Mouse (Mus musculus): Measurements from ENCODE around the gene Traf2. TPM values are rescaled to one million over a fixed set of nuclear protein-coding genes. Genes with fewer than 3 reads are reported as not detected.

Gene Traf2
- total RNA-seq, 1 experiment: 9.1 TPM

DNA sequence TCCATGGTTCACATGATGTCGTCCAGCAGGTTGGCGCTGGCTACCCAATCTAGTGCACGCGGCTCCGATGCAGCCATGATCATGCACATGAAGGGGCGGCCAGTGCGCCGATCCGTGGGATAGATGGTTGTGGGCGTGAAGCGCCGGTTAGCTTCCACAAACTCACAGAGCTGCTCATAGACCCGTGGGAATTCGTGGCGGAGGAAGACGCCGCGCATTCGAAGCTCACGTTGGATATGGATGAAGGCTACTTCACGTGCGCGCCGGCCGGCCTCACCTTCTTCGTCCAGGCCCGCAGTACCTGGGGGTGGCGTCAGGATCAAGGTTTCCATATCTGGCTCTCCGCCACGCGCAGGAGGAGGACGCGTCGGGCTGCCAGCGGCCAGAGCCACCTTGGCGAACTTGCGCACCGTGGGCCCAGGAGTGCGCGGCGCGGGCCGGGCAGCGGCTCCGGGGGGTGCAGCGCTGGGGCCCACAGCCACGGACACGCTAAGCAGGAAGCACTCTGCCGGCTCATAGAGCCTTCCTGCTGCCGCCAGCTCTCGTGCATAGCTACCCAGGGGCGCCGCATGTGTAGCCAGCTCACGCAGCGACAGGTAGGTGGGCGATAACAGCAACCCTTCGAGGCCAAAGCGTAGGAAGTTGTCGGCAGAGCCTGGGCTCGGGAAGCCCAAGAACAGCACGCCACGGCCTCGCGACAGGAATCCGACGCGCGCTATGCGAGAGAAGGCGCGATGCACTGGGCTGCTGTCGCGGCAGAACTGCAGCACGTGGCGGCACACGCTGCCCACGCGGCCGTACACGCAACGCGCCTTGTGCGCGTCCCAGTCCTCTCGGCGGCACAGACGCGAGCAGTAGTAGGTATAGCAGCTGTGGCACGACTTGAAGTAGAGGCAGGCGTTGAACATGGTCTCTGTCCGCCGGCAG is 30.5 kb upstream of the Traf2 start:
- Histone ChIP-seq H3K4me3 (ENCODE audit: insufficient read depth in 1 of 2, low read depth in 1 of 2, low read length in 2 of 2, poor library complexity in 1 of 2, severe bottlenecking in 1 of 2) (peak overlapping the region; percentile 22 to 34; a peak in 3 of 4 replicates), H3K27ac (ENCODE audit: insufficient read depth, low read depth, low read length, poor library complexity, severe bottlenecking) (no peak overlapping the region), H3K36me3 (ENCODE audit: control insufficient read depth, insufficient read depth, low read length, poor library complexity, severe bottlenecking) (no peaks in the 10 kb centered on the region), H3K9ac (ENCODE audit: insufficient read depth, low read depth, low read length, poor library complexity, severe bottlenecking) (peak overlapping the region; percentile 13), H3K4me1 (ENCODE audit: control insufficient read depth in 2 of 2, insufficient read depth in 2 of 2, low read length in 2 of 2, poor library complexity in 1 of 2) (peaks cover 0 to 34% of the 10 kb centered on the region in 2 experiments; a peak in 2 of 4 replicates), H3K9me3 (ENCODE audit: control insufficient read depth, insufficient read depth, low read depth, low read length) (no peaks in the 10 kb centered on the region)
- TF ChIP-seq CHD2 (IDR thresholded peaks at IDR 0.05; ENCODE audit: low read depth, low read length) (no peak), MAFK (IDR thresholded peaks at IDR 0.05; ENCODE audit: insufficient read depth, low read depth, low read length) (no peak), ZNF384 (IDR thresholded peaks at IDR 0.05; ENCODE audit: low read depth, low read length) (no peak), ZC3H11A (IDR thresholded peaks at IDR 0.05; ENCODE audit: borderline replicate concordance, low read depth, low read length) (no peak), HCFC1 (IDR thresholded peaks at IDR 0.05; ENCODE audit: borderline replicate concordance, insufficient read depth, low read length) (no peak)
- in situ Hi-C loops (cut with MboI; ENCODE audit: low sequenced_read_pairs in 2 of 2, unreplicated experiment in 2 of 2): no loop called here
- no peak for DNase-seq (ENCODE audit: low read depth, low spot score)

- Histone ChIP-seq H3K4me3 (ENCODE audit: insufficient read depth in 1 of 2, low read depth in 1 of 2, low read length in 2 of 2, poor library complexity in 1 of 2, severe bottlenecking in 1 of 2) (0 out of 4 replicates have a peak overlapping the region, but pooled peaks of 1 of the 2 experiments have one; percentile 8), H3K9ac (ENCODE audit: insufficient read depth, low read depth, low read length, poor library complexity, severe bottlenecking) (no peak overlapping the region), H3K4me1 (ENCODE audit: control insufficient read depth in 2 of 2, insufficient read depth in 2 of 2, low read length in 2 of 2, poor library complexity in 1 of 2) (peaks cover 0 to 30% of the 10 kb centered on the region in 2 experiments; a peak in 2 of 4 replicates), H3K36me3 (ENCODE audit: control insufficient read depth, insufficient read depth, low read length, poor library complexity, severe bottlenecking) (no peaks in the 10 kb centered on the region; the same call in 1 of the 2 replicates), H3K9me3 (ENCODE audit: control insufficient read depth, insufficient read depth, low read depth, low read length) (no peaks in the 10 kb centered on the region), H3K27ac (ENCODE audit: insufficient read depth, low read depth, low read length, poor library complexity, severe bottlenecking) (no peak overlapping the region)
- TF ChIP-seq ZNF384 (IDR thresholded peaks at IDR 0.05; ENCODE audit: low read depth, low read length) (no peak), HCFC1 (IDR thresholded peaks at IDR 0.05; ENCODE audit: borderline replicate concordance, insufficient read depth, low read length) (no peak), ZC3H11A (IDR thresholded peaks at IDR 0.05; ENCODE audit: borderline replicate concordance, low read depth, low read length) (no peak), CHD2 (IDR thresholded peaks at IDR 0.05; ENCODE audit: low read depth, low read length) (no peak), MAFK (IDR thresholded peaks at IDR 0.05; ENCODE audit: insufficient read depth, low read depth, low read length) (no peak)
- in situ Hi-C loops (cut with MboI; ENCODE audit: low sequenced_read_pairs in 2 of 2, unreplicated experiment in 2 of 2): no loop called here
- no peak for DNase-seq (ENCODE audit: low read depth, low spot score)
Observed at GRCm38 (mm10) chr2:25576028-25576850, 29.5 kb upstream of the Traf2 start.

DNA sequence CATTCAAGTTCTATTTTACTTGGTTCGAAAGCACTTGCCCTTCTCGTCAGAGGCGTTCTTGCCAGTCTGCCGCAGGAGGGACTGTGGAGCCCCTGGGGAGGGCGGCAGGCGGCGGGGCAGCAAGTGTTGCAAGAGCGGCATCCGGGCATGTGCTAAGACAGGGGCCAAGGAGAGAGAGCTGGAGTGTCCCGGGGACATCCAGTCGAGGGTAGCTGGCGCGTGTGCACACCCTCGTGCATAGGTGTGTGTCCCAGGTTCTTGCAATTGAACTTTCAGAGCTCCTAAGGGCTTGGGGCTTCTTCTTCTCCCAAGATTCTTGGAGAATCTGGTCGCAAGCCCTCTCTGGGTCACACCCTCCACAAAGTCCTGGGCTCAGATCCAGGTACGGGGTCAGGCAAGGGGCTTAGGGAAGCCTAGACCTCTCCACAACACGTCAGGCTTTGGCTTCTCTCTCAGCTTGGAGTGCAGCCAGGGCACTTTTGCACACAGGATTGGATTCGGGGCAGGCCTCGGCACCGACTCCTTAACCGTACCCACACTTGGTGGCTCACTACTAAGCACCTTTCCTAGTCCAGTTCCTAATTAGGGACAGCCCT is 28.8 kb upstream of the Traf2 start:
- peaks cover 0 to 29% of the 10 kb centered on the region in 2 experiments; a peak in 2 of 4 replicates for H3K4me1 ChIP-seq (ENCODE audit: control insufficient read depth in 2 of 2, insufficient read depth in 2 of 2, low read length in 2 of 2, poor library complexity in 1 of 2)
- H3K9ac ChIP-seq (ENCODE audit: insufficient read depth, low read depth, low read length, poor library complexity, severe bottlenecking): peak overlapping the region; percentile 28; the same call in 1 of the 2 replicates
- H3K36me3 ChIP-seq (ENCODE audit: control insufficient read depth, insufficient read depth, low read length, poor library complexity, severe bottlenecking): peaks cover 3% of the 10 kb centered on the region; the same call in 1 of the 2 replicates
- in situ Hi-C loops (cut with MboI; ENCODE audit: low sequenced_read_pairs in 2 of 2, unreplicated experiment in 2 of 2): no loop called here
- H3K9me3 ChIP-seq (ENCODE audit: control insufficient read depth, insufficient read depth, low read depth, low read length): no peaks in the 10 kb centered on the region
- DNase-seq (ENCODE audit: low read depth, low spot score): no peak
- no peak overlapping the region for H3K27ac ChIP-seq (ENCODE audit: insufficient read depth, low read depth, low read length, poor library complexity, severe bottlenecking)
- peak overlapping the region; percentile 49 to 54; a peak in 3 of 4 replicates for H3K4me3 ChIP-seq (ENCODE audit: insufficient read depth in 1 of 2, low read depth in 1 of 2, low read length in 2 of 2, poor library complexity in 1 of 2, severe bottlenecking in 1 of 2)
- no peak for TF ChIP-seq MAFK (IDR thresholded peaks at IDR 0.05; ENCODE audit: insufficient read depth, low read depth, low read length)
- no peak for TF ChIP-seq CHD2 (IDR thresholded peaks at IDR 0.05; ENCODE audit: low read depth, low read length)
- no peak for TF ChIP-seq HCFC1 (IDR thresholded peaks at IDR 0.05; ENCODE audit: borderline replicate concordance, insufficient read depth, low read length)
- TF ChIP-seq ZC3H11A (IDR thresholded peaks at IDR 0.05; ENCODE audit: borderline replicate concordance, low read depth, low read length): no peak
- TF ChIP-seq ZNF384 (IDR thresholded peaks at IDR 0.05; ENCODE audit: low read depth, low read length): no peak
